Mouse (Mus musculus): ENCODE results near the gene Slc25a10.

The Slc25a10 gene

GRCm38 (mm10) chr11:120539285-120540014, 47.8 kb downstream of the Slc25a10 start:
- DNase-seq (ENCODE audit: low read depth, low spot score) = no peak

DNA sequence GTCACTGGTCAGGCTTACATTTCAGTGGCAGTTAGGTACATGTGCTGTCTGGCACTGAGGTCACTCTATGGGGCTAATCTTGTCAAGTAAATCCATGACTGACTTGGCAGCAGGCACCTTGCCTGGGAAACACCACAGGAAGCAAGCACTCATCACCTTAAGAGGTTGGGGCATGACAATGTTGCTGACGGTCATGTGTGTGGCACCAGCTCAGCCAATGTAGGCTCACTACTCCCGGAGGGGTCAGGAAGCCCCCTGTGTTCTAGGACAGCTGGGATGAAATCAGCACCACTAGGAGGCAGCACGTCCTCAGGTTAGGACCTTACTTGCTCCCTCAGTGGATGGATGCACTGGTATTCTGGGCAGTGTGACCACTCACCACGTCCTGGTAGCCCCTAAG, 50.3 kb downstream of the Slc25a10 start:
- no peak for DNase-seq (ENCODE audit: low read depth, low spot score)

GRCm38 (mm10) chr11:120542376-120542775, 50.7 kb downstream of the Slc25a10 start:
- DNase-seq (ENCODE audit: low read depth, low spot score) = no peak

GRCm38 (mm10) chr11:120545964-120546363, 54.3 kb downstream of the Slc25a10 start:
- no peak for DNase-seq (ENCODE audit: low read depth, low spot score)

- DNase-seq (ENCODE audit: low read depth, low spot score) = no peak
Observed at GRCm38 (mm10) chr11:120547469-120547868, 55.8 kb downstream of the Slc25a10 start.

DNA sequence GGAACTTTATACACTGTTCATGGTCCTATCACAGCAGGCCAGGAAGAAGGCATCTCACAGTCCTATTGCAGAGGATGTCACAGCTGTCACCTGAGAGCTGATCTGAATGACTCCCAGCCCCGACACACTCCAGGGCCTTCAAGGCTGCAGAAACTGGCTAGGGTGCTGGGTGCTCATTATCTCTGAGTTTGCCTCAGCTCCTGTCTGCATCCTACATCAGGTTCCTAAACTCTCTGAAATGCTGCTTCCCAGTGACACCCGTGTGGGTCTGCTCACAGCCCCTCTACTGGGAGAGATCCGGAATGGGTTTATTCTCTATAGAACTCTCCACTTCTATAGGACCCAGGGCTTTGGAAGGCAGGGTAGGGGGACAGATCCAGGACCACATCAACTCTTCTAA, 56.6 kb downstream of the Slc25a10 start:
- no peak for DNase-seq (ENCODE audit: low read depth, low spot score)

DNA sequence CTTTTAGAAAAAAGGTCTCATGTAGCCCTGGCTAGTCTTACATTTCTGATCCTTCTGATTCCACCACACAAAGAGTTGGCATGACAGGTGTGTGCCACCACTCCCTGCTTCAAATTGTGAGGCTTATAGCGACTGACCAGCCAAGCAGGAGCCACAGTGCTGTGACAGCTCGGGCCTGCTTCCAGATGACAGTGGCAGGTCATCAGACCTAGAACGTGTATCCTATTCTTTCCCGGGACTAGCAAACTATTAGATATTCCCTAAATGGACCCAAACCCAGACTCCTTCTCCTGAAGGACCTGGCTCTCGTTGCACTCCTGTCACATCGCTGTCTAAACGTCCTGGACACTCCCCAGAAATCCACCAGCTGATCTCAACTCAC, 57.1 kb downstream of the Slc25a10 start:
- no peak for DNase-seq (ENCODE audit: low read depth, low spot score)
